Mouse (Mus musculus) liver, embryonic 15.5 days (tissue): ENCODE data around the gene Disp1. TPM values are rescaled to one million over a fixed set of nuclear protein-coding genes. Genes with fewer than 3 reads are reported as not detected.
A peak's percentile ranks its signal among the peaks of the same experiment; 100 is the strongest.

Experiments
- ATAC-seq: fragments of 200-750 bp; cut with Nextera tagmentation; 2 replicates; pipeline ENCODE4 v1.8.0; 2017; ENCODE audit warnings: moderate number of reproducible peaks, mild to moderate bottlenecking, moderate library complexity; ENCODE audit not compliant: insufficient read depth
- H3K27ac ChIP-seq: fragments of 300-500 bp; sonication (generic); replicated peaks from 2 replicates; pipeline ENCODE4 v1.5.1; 2015; ENCODE audit warnings: mild to moderate bottlenecking, inconsistent platforms
- H3K27me3 ChIP-seq: fragments of 300-500 bp; sonication (generic); 2 replicates; pipeline ENCODE4 v1.6.1; 2015; ENCODE audit warnings: mild to moderate bottlenecking, inconsistent platforms
- H3K36me3 ChIP-seq: fragments of 300-500 bp; sonication (generic); replicated peaks from 2 replicates; pipeline ENCODE4 v1.6.1; 2015; ENCODE audit warnings: moderate library complexity, mild to moderate bottlenecking, inconsistent platforms
- H3K4me1 ChIP-seq: fragments of 300-500 bp; sonication (generic); replicated peaks from 2 replicates; pipeline ENCODE4 v1.6.1; 2015; ENCODE audit warnings: inconsistent platforms
- H3K4me2 ChIP-seq: fragments of 300-500 bp; sonication (generic); 2 replicates; pipeline ENCODE4 v1.6.1; 2015; ENCODE audit warnings: moderate library complexity, mild to moderate bottlenecking, inconsistent platforms
- H3K4me3 ChIP-seq: fragments of 300-500 bp; sonication (generic); replicated peaks from 2 replicates; pipeline ENCODE4 v1.5.1; 2015; ENCODE audit warnings: mild to moderate bottlenecking, inconsistent platforms
- H3K9ac ChIP-seq: fragments of 300-500 bp; sonication (generic); 2 replicates; pipeline ENCODE4 v1.6.1; 2015; ENCODE audit warnings: moderate library complexity, mild to moderate bottlenecking, inconsistent platforms
- H3K9me3 ChIP-seq: fragments of 300-500 bp; sonication (generic); replicated peaks from 2 replicates; pipeline ENCODE4 v1.6.1; 2016; ENCODE audit warnings: inconsistent platforms
- WGBS: fragments of 180-500 bp; shearing (Covaris S2); methylation state at CpG from one replicate; pipeline ENCODE4 v1.1.7; 2015; ENCODE audit warnings: mixed read lengths; ENCODE audit not compliant: insufficient replicate concordance; 5-methylcytosine and 5-hydroxymethylcytosine counted together
- polyA plus RNA-seq: library from polyadenylated mRNA; unstranded; fragments of >200 nt; fragmentation: Nextera tagmentation; extraction: Ambion mirVana; gene quantifications from 2 replicates; pipeline ENCODE4 v1.2.1, GENCODE M21; 2015

The Disp1 gene
- polyA plus RNA-seq, 1 experiment from 2014 or later: 2.9 TPM

GRCm38 (mm10) chr1:183147438-183147841 lies 73.9 kb downstream of the Disp1 start:
- peaks cover 17% of the 10 kb centered on the region; the same call in 1 of the 2 replicates for H3K4me1 ChIP-seq
- WGBS: 26% methylated on average over 5 of the region's 5 CpGs
- no peaks in the 10 kb centered on the region for H3K36me3 ChIP-seq
- no peak overlapping the region for H3K4me3 ChIP-seq
- no peaks in the 10 kb centered on the region for H3K9me3 ChIP-seq
- no peak overlapping the region for H3K27ac ChIP-seq
- no peaks in the 10 kb centered on the region for H3K27me3 ChIP-seq
- peak; percentile 78 for ATAC-seq
- no peak overlapping the region for H3K9ac ChIP-seq
- peak overlapping the region; percentile 44 for H3K4me2 ChIP-seq

- no peak; the same call in 1 of the 2 replicates for ATAC-seq
- Histone ChIP-seq H3K4me2 (peak overlapping the region; percentile 44), H3K9me3 (no peaks in the 10 kb centered on the region), H3K27ac (no peak overlapping the region), H3K36me3 (no peaks in the 10 kb centered on the region), H3K4me1 (peaks cover 17% of the 10 kb centered on the region; the same call in 1 of the 2 replicates), H3K27me3 (no peaks in the 10 kb centered on the region), H3K4me3 (peak overlapping the region; percentile 35), H3K9ac (no peak overlapping the region)
- WGBS: 31% methylated on average over 9 of the region's 9 CpGs
Measured at GRCm38 (mm10) chr1:183146795-183147194, 74.5 kb downstream of the Disp1 start.

- Histone ChIP-seq H3K9me3 (no peaks in the 10 kb centered on the region), H3K36me3 (no peaks in the 10 kb centered on the region), H3K27ac (no peak overlapping the region), H3K4me2 (peak overlapping the region; percentile 44), H3K4me1 (peaks cover 17% of the 10 kb centered on the region; the same call in 1 of the 2 replicates), H3K4me3 (peak overlapping the region; percentile 17; the same call in 1 of the 2 replicates), H3K27me3 (no peaks in the 10 kb centered on the region), H3K9ac (no peak overlapping the region)
- 15% methylated on average over 7 of the region's 7 CpGs for WGBS
- no peak for ATAC-seq
Measured at GRCm38 (mm10) chr1:183146102-183146735, 75.1 kb downstream of the Disp1 start.

- no peaks in the 10 kb centered on the region for H3K9me3 ChIP-seq
- no peak overlapping the region for H3K27ac ChIP-seq
- H3K9ac ChIP-seq: no peak overlapping the region
- ATAC-seq: no peak
- H3K4me2 ChIP-seq: no peak overlapping the region
- H3K36me3 ChIP-seq: no peaks in the 10 kb centered on the region
- H3K27me3 ChIP-seq: no peaks in the 10 kb centered on the region
- H3K4me1 ChIP-seq: peaks cover 17% of the 10 kb centered on the region; the same call in 1 of the 2 replicates
- WGBS: 18% methylated on average over 4 of the region's 4 CpGs
- no peak overlapping the region for H3K4me3 ChIP-seq
Measured at GRCm38 (mm10) chr1:183144602-183145205, 76.6 kb downstream of the Disp1 start.

GRCm38 (mm10) chr1:183143246-183143645 lies 78.1 kb downstream of the Disp1 start:
- Histone ChIP-seq H3K9ac (no peak overlapping the region), H3K4me2 (no peak overlapping the region), H3K27me3 (no peaks in the 10 kb centered on the region), H3K36me3 (no peaks in the 10 kb centered on the region), H3K27ac (no peak overlapping the region), H3K4me3 (no peak overlapping the region), H3K9me3 (no peaks in the 10 kb centered on the region), H3K4me1 (peaks cover 17% of the 10 kb centered on the region; the same call in 1 of the 2 replicates)
- WGBS: 72% methylated on average over 7 of the region's 7 CpGs
- ATAC-seq: no peak

- Histone ChIP-seq H3K4me3 (no peak overlapping the region), H3K4me2 (no peak overlapping the region), H3K27me3 (no peaks in the 10 kb centered on the region), H3K9ac (no peak overlapping the region), H3K36me3 (no peaks in the 10 kb centered on the region), H3K27ac (no peak overlapping the region), H3K4me1 (peaks cover 14% of the 10 kb centered on the region; the same call in 1 of the 2 replicates), H3K9me3 (no peaks in the 10 kb centered on the region)
- 69% methylated on average over 5 of the region's 5 CpGs for WGBS
- ATAC-seq: no peak
Measured at GRCm38 (mm10) chr1:183142566-183142965, 78.8 kb downstream of the Disp1 start.

GRCm38 (mm10) chr1:183141329-183141728 lies 80.0 kb downstream of the Disp1 start:
- H3K36me3 ChIP-seq: no peaks in the 10 kb centered on the region
- no peak overlapping the region for H3K4me3 ChIP-seq
- 65% methylated on average over 2 of the region's 2 CpGs for WGBS
- H3K4me2 ChIP-seq: no peak overlapping the region
- H3K4me1 ChIP-seq: peaks cover 9% of the 10 kb centered on the region; the same call in 1 of the 2 replicates
- H3K27me3 ChIP-seq: no peaks in the 10 kb centered on the region
- H3K9ac ChIP-seq: no peak overlapping the region
- no peaks in the 10 kb centered on the region for H3K9me3 ChIP-seq
- ATAC-seq: no peak
- no peak overlapping the region for H3K27ac ChIP-seq

GRCm38 (mm10) chr1:183140511-183141268 lies 80.6 kb downstream of the Disp1 start:
- Histone ChIP-seq H3K9me3 (no peaks in the 10 kb centered on the region), H3K4me3 (no peak overlapping the region), H3K9ac (no peak overlapping the region), H3K4me2 (no peak overlapping the region), H3K27me3 (no peaks in the 10 kb centered on the region), H3K36me3 (no peaks in the 10 kb centered on the region), H3K4me1 (0 out of 2 replicates have a peak, but pooled peaks cover 3% of the 10 kb centered on the region), H3K27ac (no peak overlapping the region)
- 67% methylated on average over 12 of the region's 12 CpGs for WGBS
- no peak for ATAC-seq

GRCm38 (mm10) chr1:183138088-183138487 lies 83.2 kb downstream of the Disp1 start:
- ATAC-seq: no peak
- no peak overlapping the region for H3K9ac ChIP-seq
- H3K27ac ChIP-seq: no peak overlapping the region
- peaks cover 17% of the 10 kb centered on the region for H3K4me1 ChIP-seq
- no peaks in the 10 kb centered on the region for H3K27me3 ChIP-seq
- no peak overlapping the region for H3K4me2 ChIP-seq
- H3K4me3 ChIP-seq: no peak overlapping the region
- no peaks in the 10 kb centered on the region for H3K9me3 ChIP-seq
- H3K36me3 ChIP-seq: no peaks in the 10 kb centered on the region; the same call in 1 of the 2 replicates
- 61% methylated on average over 4 of the region's 4 CpGs for WGBS

GRCm38 (mm10) chr1:183134427-183134826 lies 86.9 kb downstream of the Disp1 start:
- Histone ChIP-seq H3K4me2 (no peak overlapping the region), H3K9me3 (no peaks in the 10 kb centered on the region), H3K36me3 (no peaks in the 10 kb centered on the region; the same call in 1 of the 2 replicates), H3K4me1 (peaks cover 17% of the 10 kb centered on the region), H3K27me3 (no peaks in the 10 kb centered on the region), H3K9ac (no peak overlapping the region), H3K4me3 (no peak overlapping the region), H3K27ac (no peak overlapping the region)
- peak; percentile 81 for ATAC-seq
- WGBS: 26% methylated on average over 4 of the region's 4 CpGs

- Histone ChIP-seq H3K4me1 (peaks cover 17% of the 10 kb centered on the region), H3K9me3 (no peaks in the 10 kb centered on the region), H3K27ac (no peak overlapping the region), H3K27me3 (no peaks in the 10 kb centered on the region), H3K36me3 (no peaks in the 10 kb centered on the region; the same call in 1 of the 2 replicates), H3K9ac (no peak overlapping the region), H3K4me2 (no peak overlapping the region), H3K4me3 (no peak overlapping the region)
- no peak for ATAC-seq
- 67% methylated on average over 3 of the region's 3 CpGs for WGBS
Measured at GRCm38 (mm10) chr1:183133440-183133839, 87.9 kb downstream of the Disp1 start.
